Mouse (Mus musculus) Patski (cell line): ENCODE measurements at regions not wholly inside any gene's neighbourhood (a gene's known extent, or its start where the extent isn't known, plus 50 kb on each side); places are given as distances from the start of the nearest gene placed in this dataset.

Source experiments
- ATAC-seq: fragments of 100-300 bp; one replicate; pipeline ENCODE4 v1.8.0; 2021
- CTCF ChIA-PET: fragments of 350-600 bp; sonication (Branson Sonifier 250); formaldehyde crosslinking; loops from one replicate; lab custom pipeline; 2022; ENCODE audit warnings: inconsistent platforms; lab: Charles Lee
- POLR2A ChIA-PET: fragments of 350-600 bp; sonication (Branson Sonifier 250); formaldehyde crosslinking; loops from one replicate; lab custom pipeline; 2022; ENCODE audit warnings: antibody characterized with exemption, inconsistent platforms; lab: Charles Lee
- DNase-seq: peaks from one replicate; pipeline ENCODE4 v3.0.0-alpha.2; 2011; ENCODE audit warnings: low read depth, low spot score
- H3K27me3 ChIP-seq: fragments of 371-371 bp; one replicate; pipeline ENCODE4 v1.5.1; 2021
- CTCF ChIP-seq: fragments of 100-300 bp; IDR thresholded peaks from one replicate; pipeline ENCODE4 v1.5.1; 2021
- in situ Hi-C: fragments of 300-500 bp; cut with MboI; formaldehyde crosslinking; loops from 3 replicates; pipeline ENCODE4 v1.11.1; 2018; ENCODE audit warnings: low pct_unique_long_range_greater_than_20kb, mixed read lengths

- ChIA-PET CTCF (no interaction called here), POLR2A (no interaction called here)
- in situ Hi-C loops: no loop called here
- TF ChIP-seq CTCF: no peak
- DNase-seq (no peak), ATAC-seq (no peak)
- no peaks in the 10 kb centered on the region for H3K27me3 ChIP-seq
Measured at GRCm38 (mm10) chr13:57186168-57186567, 290.4 kb upstream of the Trpc7 start.

GRCm38 (mm10) chr13:57170180-57170579, 274.4 kb upstream of the Trpc7 start:
- no peak for DNase-seq
- no peak for ATAC-seq
- TF ChIP-seq CTCF: no peak
- ChIA-PET POLR2A (interaction anchor here (0.7 kb wide), 1 partner anchor 313 kb away, joined by 8 read pairs; no protein-coding TSS in a partner anchor), CTCF (no interaction called here)
- in situ Hi-C loops: no loop called here
- H3K27me3 ChIP-seq: peaks cover 1% of the 10 kb centered on the region

GRCm38 (mm10) chr13:57169621-57170020, 273.8 kb upstream of the Trpc7 start:
- ATAC-seq (no peak), DNase-seq (no peak)
- POLR2A ChIA-PET: interaction anchor here (0.7 kb wide), 1 partner anchor 313 kb away, joined by 8 read pairs; no protein-coding TSS in a partner anchor
- in situ Hi-C loops: no loop called here
- peaks cover 5% of the 10 kb centered on the region for H3K27me3 ChIP-seq
- TF ChIP-seq CTCF: no peak
- CTCF ChIA-PET: no interaction called here

- in situ Hi-C loops: no loop called here
- no peak for TF ChIP-seq CTCF
- DNase-seq (no peak), ATAC-seq (no peak)
- POLR2A ChIA-PET: no interaction called here
- CTCF ChIA-PET: no interaction called here
- H3K27me3 ChIP-seq: peaks cover 5% of the 10 kb centered on the region
Measured at GRCm38 (mm10) chr13:57165367-57165766, 269.6 kb upstream of the Trpc7 start.

- TF ChIP-seq CTCF: no peak
- ATAC-seq (no peak), DNase-seq (no peak)
- in situ Hi-C loops: no loop called here
- ChIA-PET CTCF (no interaction called here), POLR2A (no interaction called here)
- peaks cover 4% of the 10 kb centered on the region for H3K27me3 ChIP-seq
Measured at GRCm38 (mm10) chr13:57152787-57153186, 257.0 kb upstream of the Trpc7 start.

GRCm38 (mm10) chr13:57147623-57148022, 251.8 kb upstream of the Trpc7 start:
- no peaks in the 10 kb centered on the region for H3K27me3 ChIP-seq
- ChIA-PET POLR2A (no interaction called here), CTCF (no interaction called here)
- TF ChIP-seq CTCF: no peak
- no peak for DNase-seq
- ATAC-seq: no peak
- in situ Hi-C loops: no loop called here

GRCm38 (mm10) chr13:57146708-57147107, 250.9 kb upstream of the Trpc7 start:
- ChIA-PET POLR2A (no interaction called here), CTCF (no interaction called here)
- ATAC-seq (no peak), DNase-seq (no peak)
- in situ Hi-C loops: no loop called here
- TF ChIP-seq CTCF: no peak
- H3K27me3 ChIP-seq: no peaks in the 10 kb centered on the region

GRCm38 (mm10) chr13:57145782-57146181, 250.0 kb upstream of the Trpc7 start:
- no peak for DNase-seq
- no peak for ATAC-seq
- H3K27me3 ChIP-seq: no peaks in the 10 kb centered on the region
- TF ChIP-seq CTCF: no peak
- in situ Hi-C loops: no loop called here
- CTCF ChIA-PET: no interaction called here
- POLR2A ChIA-PET: no interaction called here

- ATAC-seq: no peak
- TF ChIP-seq CTCF: no peak
- POLR2A ChIA-PET: no interaction called here
- no peaks in the 10 kb centered on the region for H3K27me3 ChIP-seq
- CTCF ChIA-PET: no interaction called here
- DNase-seq: no peak
- in situ Hi-C loops: no loop called here
Measured at GRCm38 (mm10) chr13:57142851-57143250, 247.1 kb upstream of the Trpc7 start.

- CTCF ChIA-PET: no interaction called here
- POLR2A ChIA-PET: no interaction called here
- in situ Hi-C loops: no loop called here
- no peaks in the 10 kb centered on the region for H3K27me3 ChIP-seq
- no peak for TF ChIP-seq CTCF
- DNase-seq: no peak
- ATAC-seq: no peak
Measured at GRCm38 (mm10) chr13:57142441-57142840, 246.6 kb upstream of the Trpc7 start.

GRCm38 (mm10) chr13:57115936-57116335, 220.1 kb upstream of the Trpc7 start:
- no peak for ATAC-seq
- no peaks in the 10 kb centered on the region for H3K27me3 ChIP-seq
- CTCF ChIA-PET: interaction anchor here (1.2 kb wide), 1 partner anchor 10 kb away, joined by 3 read pairs; no protein-coding TSS in a partner anchor
- POLR2A ChIA-PET: no interaction called here
- in situ Hi-C loops: no loop called here
- no peak for DNase-seq
- TF ChIP-seq CTCF: no peak

- DNase-seq: no peak
- in situ Hi-C loops: no loop called here
- peaks cover 11% of the 10 kb centered on the region for H3K27me3 ChIP-seq
- no peak for ATAC-seq
- POLR2A ChIA-PET: no interaction called here
- CTCF ChIA-PET: no interaction called here
- no peak for TF ChIP-seq CTCF
Measured at GRCm38 (mm10) chr13:57107956-57108355, 212.2 kb upstream of the Trpc7 start.
